Mouse (Mus musculus) embryo, embryonic 10.5 days (tissue): ENCODE measurements around the gene Maml3.
A peak's percentile ranks its signal among the peaks of the same experiment; 100 is the strongest.

ENCODE experiments used
- DNase-seq: peaks from one replicate; pipeline ENCODE4 v3.0.0-alpha.2; 2015; ENCODE audit warnings: low spot score

The Maml3 gene

GRCm38 (mm10) chr3:51660821-51661276 is 444.0 kb downstream of the Maml3 start:
- no peak for DNase-seq

DNA sequence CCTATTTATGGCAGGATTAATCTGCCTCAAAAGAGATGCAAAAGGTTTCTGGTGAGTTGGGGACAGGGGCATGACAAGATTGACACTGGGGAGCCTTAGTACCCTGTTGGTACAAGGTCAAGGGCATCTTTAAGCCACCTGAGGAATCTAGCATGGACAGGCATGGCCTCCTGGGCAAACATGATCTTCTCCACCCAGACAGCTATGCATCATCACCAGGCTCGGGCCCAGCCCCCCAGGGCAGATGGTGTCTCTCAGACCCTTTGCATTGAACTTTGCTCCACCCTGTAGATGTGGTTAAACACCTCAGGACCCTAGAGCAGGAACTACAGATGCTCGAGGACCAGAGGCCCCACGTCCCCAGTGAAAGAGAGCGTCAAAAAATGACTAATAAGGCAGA is 444.8 kb downstream of the Maml3 start, which contains the start of gene Mgst2:
TSS of gene Mgst2 (plus strand) at position 301 of the 400 bp plus-strand sequence.
- no peak for DNase-seq

GRCm38 (mm10) chr3:51659415-51659814 is 445.5 kb downstream of the Maml3 start:
- no peak for DNase-seq

- no peak for DNase-seq
Measured at GRCm38 (mm10) chr3:51654303-51655055, 450.4 kb downstream of the Maml3 start.

- peak; percentile 74 for DNase-seq
Measured at GRCm38 (mm10) chr3:51652701-51653100, 452.2 kb downstream of the Maml3 start.

DNA sequence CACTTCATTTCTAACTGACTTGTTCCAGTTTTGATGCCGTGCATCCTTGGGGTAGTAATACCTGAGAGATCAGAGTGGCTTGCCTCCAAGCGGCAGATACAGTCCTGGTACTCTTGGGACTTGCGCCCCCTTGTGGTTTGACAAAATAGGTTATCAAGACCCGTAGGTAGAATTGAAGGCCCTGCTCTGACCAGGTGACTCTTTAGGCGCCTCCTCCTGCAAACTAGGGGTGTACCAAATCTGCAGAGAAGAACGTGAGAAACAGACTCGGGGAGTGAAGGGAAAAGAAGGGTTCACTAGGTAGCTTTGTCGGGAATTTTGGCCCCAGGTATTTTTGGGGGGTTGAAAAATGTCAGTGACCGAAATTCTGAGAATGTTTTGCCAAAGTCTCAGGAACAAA is 452.6 kb downstream of the Maml3 start:
- peak; percentile 93 for DNase-seq

- DNase-seq: peak; percentile 22
Measured at GRCm38 (mm10) chr3:51651149-51651548, 453.7 kb downstream of the Maml3 start.

GRCm38 (mm10) chr3:51649986-51650385 is 454.9 kb downstream of the Maml3 start:
- DNase-seq: no peak

GRCm38 (mm10) chr3:51649426-51649825 is 455.4 kb downstream of the Maml3 start:
- no peak for DNase-seq

DNA sequence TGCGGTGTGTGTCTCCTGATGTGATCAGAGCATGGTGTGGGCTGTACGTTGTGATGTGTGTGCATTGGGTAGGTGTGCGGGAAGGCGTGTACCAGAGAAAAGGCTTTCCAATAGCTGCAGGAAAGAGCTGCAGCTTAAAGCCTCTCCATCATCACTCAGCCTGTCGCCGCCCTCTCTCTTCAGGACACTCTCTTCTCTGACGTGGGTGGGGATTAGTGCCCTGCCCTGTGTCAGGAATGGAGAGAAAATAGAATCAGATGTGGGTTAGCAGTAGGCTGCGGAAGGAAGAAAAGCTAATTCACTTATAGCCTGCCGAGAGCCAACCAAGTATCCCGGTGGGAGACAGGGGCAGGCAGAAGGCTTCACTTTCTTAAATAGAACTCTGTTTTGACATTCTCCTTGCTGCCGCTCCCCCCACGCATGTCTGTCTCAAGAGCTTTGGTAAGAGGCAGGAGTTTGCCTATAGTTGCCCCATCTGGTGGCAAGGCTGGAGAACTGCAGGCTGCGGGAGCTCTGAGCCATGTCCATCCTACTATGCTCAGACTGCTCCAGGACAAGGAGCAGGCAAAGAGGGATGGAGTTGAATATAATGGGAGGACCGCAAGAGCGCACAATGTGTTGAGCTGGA is 456.7 kb downstream of the Maml3 start:
- DNase-seq: peak; percentile 90

DNA sequence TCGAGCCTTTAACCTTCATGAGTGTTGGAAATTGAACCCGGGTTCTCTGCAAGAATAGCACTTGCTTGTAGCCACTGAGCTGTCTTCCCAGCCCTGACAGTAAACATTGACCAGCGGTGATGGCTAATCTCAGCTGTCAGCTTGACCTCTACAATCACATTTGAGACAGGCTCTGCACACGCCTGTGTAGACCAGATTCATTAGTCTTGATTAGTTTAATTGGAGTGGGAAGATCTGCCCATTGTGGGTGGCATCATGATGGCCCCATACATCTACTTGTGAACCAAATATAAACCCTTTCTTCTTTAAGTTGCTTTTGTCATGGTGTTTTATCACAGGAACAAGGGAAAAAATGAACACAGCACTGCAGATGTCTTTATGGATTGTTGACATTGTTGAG is 457.5 kb downstream of the Maml3 start:
- no peak for DNase-seq

DNA sequence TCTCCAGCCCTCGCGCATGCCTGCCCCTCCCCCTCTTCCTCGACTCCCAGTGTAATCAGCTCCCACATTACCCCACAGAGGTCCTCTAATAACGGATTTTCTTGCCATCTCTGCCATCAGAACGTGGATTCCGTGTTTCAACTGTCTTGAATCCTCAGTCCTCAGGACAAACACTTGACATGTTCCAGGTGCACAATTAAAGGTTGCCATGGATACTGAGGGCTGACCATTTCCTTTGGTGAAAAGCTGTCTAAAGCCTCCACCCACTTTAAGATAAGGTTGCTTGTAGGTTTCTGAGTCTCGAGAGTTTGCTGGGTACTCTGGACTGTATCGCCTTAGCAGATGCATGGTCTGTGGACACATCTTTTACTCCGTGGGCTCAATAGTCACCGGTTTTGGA is 458.6 kb downstream of the Maml3 start:
- DNase-seq: peak; percentile 26

GRCm38 (mm10) chr3:51645484-51645883 is 459.4 kb downstream of the Maml3 start:
- DNase-seq: no peak

DNA sequence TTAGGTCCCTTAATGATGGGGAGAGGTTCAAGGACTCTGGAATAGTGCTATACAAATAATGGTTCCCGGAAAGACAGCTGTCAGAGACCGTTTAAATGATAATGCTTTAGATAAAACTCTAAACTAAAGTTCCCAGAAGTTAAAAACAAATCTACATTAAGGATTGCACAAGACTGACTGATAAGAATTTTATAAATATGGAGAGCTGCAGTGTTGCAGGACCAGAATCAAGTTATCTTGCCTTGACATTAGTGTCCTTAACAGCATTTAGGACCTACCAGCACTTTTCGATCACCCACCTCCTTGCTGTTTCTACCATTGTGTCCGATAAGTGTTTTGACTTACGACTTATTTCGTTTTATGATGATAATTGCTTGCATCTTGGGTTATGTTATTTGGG is 466.6 kb downstream of the Maml3 start:
- no peak for DNase-seq

- DNase-seq: no peak
Measured at GRCm38 (mm10) chr3:51637326-51637725, 467.6 kb downstream of the Maml3 start.

GRCm38 (mm10) chr3:51636700-51637099 is 468.2 kb downstream of the Maml3 start:
- DNase-seq: no peak

DNA sequence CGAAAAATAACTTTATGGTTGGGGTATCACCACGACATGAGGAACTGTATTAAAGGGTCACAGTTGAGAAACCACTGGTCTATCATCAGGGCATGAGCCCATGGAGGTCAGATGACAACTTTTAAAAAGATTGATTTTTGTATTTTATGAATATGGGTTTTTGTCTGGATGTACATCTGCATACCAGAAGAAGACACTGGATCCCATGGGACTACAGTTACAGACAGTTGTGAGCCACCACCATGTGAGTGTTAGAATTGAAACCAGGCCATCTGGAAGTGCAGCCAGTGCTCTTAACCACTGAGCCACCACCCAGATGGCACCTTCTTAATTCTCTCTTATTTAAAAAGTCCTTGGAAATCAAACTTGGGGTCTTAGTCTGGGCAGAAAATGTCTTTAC is 468.9 kb downstream of the Maml3 start:
- DNase-seq: no peak
